Mouse (Mus musculus) MN1 (cell line): ENCODE results near the gene Mapk8ip2.

Experiments used
- DNase-seq: peaks from one replicate; pipeline ENCODE4 v3.0.0-alpha.2; 2016; ENCODE audit warnings: low spot score

The Mapk8ip2 gene

DNA sequence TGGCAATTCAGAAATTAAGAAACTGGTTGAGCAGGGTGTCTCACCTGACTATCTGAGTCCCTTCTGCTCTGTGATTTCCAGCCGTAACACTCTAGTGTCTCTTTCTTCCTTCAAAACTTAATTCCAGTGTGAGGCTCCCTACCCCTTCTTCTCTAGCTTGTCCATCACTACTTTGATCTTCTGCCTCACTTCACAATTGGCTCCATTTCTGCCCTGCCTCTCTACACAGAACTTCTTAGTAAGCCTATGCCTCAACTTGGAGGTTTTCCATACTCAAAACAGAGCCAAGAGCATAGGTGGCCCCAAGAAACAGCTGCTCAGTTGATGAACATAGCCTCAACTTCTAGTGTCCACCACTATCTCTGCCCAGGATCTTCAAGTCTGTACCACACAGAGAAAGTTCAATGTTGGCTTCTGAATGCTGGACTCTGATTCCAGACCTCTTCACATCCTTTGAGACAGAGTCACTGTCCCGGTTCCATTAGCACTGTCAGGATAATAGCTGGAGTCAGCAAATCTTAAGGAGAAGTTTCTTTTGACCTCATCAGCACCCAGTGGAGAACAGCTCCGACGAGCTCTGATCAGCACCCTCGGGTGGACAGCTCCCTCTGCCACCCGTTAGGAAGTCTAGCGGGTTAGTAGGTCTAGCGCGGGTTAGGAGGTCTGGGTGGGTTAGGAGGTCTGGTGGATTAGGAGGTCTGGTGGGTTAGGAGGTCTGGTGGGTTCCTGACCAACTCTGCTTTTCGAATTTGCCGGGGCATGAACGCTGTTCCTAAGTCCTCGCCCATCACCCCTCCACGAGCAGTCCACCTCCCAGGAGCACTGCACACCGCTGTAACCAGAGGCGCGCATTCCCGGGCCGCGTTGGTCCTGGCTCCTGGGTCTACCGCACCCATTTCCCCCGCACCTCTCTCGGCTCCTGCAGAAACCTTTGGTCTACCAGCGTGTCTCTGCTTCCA, 528 bp upstream of the Mapk8ip2 start:
- DNase-seq, result no peak

DNA sequence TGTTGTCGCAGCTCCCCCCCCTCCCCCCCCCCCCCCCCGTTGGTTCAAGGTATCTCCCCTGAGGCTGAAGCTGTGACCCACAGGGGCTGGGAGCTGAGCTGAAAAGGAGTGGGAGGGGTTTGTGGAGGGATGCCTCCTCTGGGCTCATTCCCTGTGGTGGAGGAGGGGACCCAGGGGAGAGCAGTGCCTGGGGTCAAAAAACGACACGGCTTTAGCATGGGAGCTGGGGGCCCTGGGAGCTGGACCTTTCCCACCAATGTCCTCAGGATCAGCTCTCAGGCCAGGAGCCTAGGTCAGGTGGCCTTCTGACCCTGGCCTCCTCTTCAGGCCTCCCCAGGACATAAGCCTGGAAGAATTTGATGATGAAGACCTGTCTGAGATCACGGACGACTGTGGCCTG, 1.1 kb downstream of the Mapk8ip2 start:
- peak; percentile 43 for DNase-seq

DNA sequence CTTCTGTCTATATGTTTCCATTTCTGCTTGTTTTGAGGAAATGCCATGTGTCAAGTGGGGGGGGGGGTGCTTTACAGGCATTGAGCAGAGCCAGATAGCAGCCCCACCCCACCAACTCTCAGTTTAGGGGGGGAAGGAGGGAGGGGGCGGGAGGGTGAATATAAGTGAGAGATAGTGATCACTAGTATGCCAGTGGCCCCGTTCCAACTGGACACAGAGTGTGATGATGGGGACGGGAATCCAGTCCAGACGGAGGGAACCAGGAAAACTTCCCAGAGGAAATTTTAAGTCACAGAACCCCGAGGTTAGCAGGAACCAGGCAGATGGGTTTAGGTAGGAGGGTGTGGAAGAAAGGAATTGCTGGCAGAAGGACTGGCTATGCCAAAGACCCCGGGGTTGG, 1.9 kb downstream of the Mapk8ip2 start:
- no peak for DNase-seq

DNA sequence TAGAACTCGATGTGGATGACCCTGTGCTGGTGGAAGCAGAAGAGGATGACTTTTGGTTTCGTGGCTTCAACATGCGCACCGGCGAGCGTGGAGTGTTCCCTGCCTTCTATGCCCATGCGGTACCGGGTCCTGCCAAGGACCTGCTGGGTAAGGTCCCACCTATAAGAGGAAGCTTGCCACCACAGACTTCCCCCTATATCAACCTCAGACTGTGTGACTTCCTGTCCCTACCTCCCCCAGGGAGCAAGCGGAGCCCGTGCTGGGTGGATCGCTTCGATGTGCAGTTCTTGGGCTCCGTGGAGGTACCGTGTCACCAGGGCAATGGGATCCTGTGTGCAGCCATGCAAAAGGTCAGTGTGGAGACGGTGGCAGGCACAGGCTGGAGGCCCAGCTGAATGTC, 5.2 kb downstream of the Mapk8ip2 start:
- no peak for DNase-seq

DNA sequence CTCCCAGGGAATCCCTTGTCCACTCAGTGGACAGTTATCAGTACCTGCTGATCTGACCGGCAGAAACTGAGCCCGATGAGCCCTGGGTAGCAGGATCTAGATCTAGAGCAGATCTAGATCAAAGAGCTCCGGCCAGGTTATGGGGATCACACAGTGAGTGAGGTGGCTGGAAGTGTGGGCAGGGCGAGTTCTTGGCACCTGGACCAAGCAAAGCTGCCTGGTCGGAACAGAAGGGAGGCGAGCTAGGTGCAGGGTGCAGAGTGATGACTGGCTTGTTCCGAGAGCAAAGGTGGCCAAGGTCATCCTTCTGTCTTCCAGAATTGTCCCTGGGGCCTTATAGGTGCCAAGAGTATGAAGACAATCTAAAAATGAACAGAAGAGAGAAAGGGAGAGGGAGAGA, 6.1 kb downstream of the Mapk8ip2 start:
- no peak for DNase-seq

DNA sequence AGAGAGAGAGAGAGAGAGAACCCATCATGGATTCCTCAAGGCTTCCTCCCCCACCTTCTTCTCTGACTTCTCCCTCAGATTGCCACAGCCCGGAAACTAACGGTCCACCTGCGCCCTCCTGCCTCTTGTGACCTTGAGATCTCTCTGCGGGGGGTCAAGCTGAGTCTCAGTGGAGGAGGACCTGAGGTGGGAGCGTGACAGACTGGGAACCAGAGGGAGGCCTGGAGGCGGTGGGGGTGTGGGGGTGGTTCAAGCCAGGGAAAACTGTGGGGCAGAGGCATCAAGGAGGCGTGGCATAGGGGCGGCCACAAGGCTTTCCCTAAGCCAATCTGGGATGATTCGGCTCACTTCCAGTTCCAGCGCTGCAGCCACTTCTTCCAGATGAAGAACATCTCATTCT, 6.6 kb downstream of the Mapk8ip2 start:
- no peak for DNase-seq

DNA sequence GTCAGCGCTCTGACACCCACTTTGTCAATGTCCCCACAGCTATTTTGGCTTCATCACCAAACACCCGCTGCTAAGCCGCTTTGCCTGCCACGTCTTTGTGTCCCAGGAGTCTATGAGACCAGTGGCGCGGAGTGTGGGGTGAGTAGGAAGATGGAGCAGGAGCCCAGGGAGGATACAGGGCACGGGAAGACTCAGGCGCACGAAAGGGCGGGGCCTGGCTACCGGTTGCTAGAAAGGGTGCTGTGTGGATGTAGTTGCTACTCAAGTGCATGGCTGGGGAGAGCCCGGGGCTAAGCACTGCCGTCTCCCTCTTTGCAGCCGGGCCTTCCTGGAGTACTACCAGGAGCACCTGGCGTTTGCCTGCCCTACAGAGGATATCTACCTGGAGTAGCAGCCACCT, 7.6 kb downstream of the Mapk8ip2 start:
- DNase-seq, result no peak

DNA sequence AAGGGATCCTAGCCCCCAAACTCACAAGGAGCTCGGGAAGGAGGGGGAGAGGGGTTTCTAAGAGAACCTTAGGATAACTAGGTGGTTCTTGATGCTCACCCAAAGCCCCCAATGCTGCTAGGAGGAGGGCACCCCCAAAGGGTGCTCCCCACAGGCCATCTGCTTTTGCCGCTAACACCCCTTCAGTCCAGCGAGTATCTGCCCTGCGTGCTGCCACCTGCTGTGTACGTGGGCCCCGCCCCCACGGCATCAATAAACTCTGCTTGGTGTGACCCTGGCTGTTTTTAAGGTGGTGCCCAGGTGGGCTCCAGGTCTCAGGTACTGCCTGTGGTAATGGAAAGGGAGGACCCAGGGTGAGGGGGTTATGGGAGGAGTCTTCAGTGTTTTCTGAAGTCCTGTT, 8.5 kb downstream of the Mapk8ip2 start:
- DNase-seq, result no peak

DNA sequence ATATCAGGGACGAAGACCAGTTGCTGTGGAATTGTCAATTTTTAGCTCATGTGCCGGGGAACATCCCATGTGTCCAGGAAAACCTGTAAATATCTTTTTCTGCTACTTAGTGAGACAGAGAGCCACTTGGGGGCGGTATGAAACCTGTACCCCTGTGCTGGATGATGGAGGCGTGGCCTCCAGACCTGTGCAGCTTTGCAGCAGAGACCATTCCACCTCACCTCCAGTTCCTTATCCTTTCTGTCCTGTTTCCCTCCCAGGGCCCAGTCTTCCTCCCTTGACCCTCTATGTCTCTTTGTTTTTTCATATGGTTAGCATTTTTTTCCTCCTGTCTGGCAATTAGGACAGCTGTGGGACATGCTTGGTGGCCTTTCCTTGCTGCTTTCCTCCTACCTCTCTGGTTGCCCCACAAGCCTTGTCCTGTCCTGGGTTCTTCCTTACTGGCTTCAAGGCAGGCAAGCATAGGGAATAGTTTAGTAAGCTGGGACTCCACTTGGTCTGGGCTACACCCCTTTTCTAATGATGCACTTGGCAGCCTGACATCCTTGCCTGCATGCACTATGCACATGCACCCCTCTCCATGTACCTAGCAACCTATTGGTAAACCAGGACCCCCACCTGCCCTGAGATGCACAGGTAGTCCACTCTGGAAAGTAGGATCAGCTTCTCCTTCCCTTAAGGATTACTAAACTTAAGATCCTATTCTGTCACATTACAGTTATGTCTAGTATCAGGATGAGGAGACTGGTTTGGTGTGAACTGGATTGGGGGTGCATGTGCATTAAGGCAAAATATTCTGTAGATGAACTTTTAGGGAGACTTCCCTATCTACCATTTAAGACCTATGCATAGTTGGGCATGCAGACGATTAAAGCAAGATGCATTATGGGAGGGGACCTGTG, 9.9 kb downstream of the Mapk8ip2 start:
- DNase-seq, result no peak

DNA sequence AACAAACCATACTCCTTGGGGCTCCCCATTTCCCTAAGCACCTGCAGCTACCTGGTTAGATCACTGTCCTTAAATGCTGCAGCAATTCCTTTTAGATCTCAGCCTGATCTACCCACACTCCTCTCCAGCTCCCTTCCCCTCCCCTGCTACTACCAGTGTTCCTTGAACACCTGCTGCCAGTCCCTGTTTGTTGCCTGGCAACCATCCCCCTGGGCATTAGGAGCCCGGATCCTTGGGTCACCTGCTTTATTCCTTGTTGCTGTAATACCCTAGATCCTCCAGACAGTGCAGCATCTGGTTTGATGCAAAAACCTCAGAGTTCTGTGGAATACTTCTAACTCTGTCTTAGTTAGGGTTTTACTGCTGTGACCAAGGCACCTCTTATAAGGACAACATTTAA, 11.3 kb downstream of the Mapk8ip2 start:
- peak; percentile 92 for DNase-seq

DNA sequence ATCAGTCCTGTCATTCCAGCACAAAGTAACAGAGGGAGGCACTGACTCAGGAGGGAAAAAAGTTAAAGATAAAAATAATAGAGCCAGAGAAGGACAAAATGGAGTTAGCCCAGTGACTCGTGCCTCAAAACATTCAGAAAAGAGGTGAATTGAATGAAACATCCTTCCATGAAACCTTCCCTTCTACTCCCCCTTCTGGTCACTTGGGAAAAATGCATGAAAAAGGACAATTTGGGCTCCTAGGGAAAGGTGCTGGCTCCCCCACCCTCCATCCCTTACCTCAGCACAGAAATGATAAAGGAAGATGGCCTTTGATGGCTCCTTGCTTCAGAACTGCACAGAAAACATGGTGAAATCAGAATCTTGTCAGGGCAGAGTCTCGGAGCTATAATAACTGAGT, 14.9 kb downstream of the Mapk8ip2 start:
- peak; percentile 75 for DNase-seq

DNA sequence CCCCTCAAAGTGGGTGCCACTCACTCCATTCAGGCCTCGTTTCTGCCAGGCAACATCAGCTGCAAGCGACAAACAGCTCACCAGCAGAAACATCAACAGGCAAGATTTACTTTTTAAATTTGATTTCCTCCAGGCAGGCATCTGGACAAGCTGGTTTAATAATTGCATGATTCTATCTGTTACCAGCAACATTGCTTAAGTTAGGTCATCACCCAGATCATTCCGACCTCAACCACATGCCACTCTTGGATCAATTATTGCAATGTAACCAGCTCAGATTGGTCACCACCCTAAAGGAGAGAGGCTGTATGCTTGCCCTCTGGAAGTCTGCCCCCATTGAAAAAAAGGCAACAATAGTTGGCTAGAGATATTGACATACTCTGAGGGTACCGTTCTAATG, 17.8 kb downstream of the Mapk8ip2 start:
- peak; percentile 66 for DNase-seq

DNA sequence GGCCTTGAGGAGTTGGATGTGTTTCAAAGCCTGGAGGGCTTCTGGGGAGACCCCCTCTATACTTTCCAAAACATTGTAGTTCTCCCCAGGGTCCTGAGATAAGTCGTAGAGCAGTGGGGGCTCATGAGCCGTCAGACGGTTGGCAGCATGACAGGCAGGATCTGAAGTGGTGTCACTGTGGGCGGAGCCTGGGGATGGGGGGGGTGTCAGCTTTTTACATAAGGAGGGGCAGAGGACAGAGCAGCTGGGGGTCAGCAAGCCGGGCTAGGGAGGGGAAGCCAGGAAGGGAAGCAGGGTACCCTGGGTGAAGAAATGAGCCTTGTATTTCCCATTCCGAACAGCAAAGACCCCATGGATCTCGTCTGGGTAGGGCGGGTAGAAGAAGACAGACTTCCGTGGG, 19.7 kb downstream of the Mapk8ip2 start:
- DNase-seq, result no peak

DNA sequence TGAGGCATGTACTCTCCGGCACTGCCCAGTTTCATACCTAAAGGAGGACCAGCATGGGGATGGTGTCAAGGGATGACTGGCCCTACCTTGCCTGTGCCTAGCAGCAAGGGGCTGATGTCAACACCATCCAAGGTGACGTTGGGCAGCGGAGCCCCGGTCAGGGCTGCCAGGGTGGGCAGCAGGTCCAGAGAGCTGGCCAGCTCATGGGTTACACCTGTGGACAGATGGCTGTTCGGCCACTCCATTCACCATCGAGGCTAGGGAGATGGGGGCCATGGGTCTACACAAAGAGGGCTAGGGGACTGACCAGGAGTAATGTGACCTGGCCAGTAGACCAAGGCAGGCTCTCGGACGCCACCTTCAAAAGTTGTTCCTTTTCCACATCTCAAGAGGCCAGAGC, 20.2 kb downstream of the Mapk8ip2 start:
- no peak for DNase-seq

DNA sequence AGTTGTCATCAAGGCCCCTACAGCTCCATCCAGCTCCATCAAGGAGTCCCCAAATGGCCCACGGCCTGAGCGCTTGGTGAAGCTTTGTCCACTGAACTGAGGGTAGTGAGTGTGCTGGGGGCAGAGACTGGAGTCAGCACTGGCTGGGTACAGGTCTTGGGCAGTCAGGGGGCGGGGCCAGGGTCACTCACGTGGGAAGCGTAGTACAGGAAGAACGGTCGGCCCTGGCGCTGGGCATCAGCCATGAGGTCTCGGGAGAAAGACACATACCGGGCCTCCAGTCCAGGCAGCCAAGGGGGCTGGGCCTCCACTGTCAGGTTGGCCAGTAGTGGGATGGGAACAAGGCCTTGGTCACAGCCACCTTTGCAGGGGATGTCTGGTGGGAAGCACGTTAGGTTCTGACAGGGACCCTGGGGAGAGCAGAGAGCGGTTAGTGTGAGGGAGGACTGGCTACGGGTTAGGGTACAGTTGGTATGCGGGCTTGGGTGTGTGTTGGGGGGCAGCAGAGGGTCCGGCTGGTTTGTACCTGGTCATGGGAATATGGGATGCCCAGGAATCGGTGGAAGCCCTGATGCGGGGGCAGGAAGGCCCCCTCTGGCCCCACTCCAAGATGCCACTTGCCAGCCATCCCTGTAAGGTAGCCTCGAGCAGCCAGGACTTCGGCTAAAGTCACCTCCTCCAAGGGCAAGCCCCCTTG, 21.0 kb downstream of the Mapk8ip2 start:
- no peak for DNase-seq

DNA sequence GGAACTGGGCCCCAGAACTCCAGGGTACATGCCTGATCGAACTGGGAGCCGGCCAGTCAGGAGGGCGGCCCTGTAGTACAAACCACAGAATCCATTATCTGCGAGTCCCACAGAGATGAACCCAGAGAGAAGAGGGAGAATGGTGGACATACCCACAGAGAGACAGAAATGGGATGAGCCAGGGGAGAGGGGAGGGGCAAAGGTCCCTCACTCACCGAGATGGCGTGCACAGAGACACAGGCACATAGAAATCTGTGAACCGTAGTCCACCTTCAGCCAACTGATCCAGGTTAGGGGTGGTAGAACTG, 21.5 kb downstream of the Mapk8ip2 start:
- DNase-seq, result no peak

DNA sequence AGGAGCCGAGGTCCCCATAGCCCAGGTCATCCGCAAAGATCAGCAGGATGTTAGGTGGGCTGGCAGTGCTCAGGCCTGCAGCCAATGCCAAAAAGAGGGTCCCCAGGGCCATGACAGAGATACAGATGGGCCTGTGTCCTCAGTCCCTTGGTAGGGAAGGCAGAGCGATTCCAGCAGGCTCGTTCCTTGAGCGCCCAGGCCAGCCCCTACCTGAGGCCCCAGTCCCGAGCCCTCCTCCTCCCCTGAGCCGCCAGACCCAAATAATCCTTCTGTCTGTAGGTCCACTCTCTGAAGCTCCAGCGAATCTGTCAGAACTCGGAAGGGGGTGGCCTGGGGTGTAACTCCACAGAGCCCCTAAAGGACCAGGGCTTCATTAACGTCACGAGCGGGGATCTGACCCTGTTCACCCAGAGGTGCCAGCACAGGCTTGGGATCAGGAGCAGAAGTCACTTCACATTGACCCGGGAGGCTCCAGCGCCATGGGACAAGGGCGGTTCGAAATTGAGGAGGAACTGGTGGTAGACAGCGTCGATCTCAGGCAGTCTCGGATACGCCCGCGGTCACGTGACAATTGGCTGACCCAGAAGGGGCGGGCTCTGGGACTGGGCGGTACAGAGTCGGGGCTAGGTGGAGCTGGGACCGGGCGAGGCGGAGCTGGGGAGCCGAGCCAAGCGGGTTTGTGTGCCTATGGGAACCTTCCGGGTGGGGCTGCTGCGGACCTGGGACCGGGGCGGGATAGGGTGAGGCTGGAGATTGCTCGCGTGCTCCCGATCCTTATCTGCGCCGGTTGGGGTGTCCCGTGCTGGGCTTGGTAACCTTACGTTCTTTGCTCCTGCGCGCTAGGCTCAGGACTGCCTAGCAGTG, 22.1 kb downstream of the Mapk8ip2 start:
- DNase-seq, result peak; percentile 95

DNA sequence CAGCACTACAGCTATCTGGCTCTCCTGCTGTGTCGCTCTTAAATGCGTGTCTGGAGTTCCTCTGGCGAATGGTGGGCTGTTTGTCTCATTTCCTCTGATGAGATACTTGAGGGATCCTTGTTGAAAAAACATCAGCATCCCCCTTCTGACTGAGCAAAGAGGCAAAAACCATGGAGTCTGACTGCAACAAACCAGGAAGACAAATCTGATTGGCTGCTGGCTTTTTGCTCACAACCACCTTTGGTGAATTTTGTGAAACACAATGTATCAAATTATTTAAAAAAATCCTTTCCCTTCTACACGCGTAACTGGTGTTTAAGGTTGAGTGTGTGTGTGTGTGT, 22.7 kb downstream of the Mapk8ip2 start:
- DNase-seq, result no peak

DNA sequence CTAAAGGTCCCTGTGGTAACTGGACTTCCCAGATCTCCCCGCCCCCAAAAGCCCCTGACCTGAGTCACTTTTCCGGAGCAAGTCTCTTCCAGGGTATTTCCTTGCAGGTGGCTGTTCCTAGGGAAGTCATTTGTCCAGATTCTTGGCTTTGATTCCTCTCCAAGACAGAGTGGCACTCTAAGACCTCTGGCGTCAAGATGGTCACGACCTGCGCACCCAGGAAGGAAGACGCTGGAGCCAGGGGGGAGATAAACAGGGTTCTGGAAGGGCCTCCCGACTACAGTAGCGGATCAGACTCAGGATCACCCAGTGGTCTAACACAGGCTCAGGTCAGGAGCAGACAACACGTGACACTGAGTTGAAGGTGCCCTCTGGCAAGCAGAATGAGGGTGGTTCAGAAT, 23.4 kb downstream of the Mapk8ip2 start, which contains the start of gene Arsa:
Arsa (minus strand) TSS at position 335 of the 401 bp plus-strand sequence.
- no peak for DNase-seq

DNA sequence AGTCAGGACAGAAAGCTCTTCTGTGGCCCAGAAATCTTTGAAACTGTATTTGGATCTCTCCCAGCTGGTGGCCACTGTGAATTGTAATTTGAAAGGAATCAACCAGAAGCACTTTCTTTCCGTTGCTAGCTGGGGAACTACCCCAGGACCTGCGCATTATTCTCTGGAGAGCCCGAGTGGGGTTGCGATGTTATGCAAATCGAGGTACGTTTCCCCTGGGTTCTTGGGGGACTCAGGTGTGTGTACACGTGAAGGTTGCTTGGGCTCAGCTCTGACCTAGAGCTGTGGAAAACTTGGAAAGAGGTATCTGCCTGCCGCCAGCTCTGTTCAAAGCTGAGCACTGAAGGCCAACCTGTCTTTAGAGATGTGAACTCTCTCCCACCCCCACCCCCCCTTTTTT, 24.1 kb downstream of the Mapk8ip2 start:
- no peak for DNase-seq

DNA sequence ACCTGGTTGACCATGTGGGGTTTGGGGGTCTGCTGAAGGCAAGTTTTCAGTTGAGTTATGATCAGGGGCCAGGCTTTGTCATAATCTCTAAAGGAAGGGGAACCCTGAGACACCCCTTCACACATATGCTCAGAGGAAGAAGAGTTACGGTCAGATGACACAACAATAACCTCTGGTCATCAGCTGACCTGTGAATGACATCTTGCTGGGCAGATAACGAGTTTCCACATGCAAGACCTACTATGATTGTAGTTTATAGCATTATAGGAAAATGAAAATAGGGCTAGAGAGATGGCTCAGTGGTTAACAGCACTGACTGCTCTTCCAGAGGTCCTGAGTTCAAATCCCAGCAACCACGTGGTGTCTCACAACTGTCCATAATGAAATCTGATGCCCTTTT, 24.9 kb downstream of the Mapk8ip2 start:
- DNase-seq, result no peak

DNA sequence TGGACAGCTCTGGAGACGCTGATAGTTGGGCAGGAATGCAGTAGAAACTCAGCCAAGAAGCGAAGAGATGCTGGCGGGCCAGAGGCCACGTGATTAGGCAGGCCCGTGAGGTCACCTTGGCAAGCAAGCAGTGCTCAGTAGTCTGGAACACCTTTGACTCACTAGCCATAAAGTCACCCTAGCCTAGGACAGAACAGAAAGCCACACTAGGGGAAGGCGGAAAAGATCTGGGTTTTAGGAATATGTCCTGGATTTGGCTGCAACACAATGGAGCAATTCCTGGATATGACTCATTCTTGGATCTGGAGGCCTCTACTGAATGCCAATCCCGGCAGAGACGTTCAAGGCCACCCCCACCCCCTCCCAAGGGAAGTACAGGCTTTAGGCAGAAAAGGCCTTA, 26.9 kb downstream of the Mapk8ip2 start:
- DNase-seq, result peak; percentile 66
